Mouse (Mus musculus) ES-Bruce4 (cell line): Measurements from ENCODE around the gene Gm11099.

ENCODE experiments used
- CTCF ChIP-seq: IDR thresholded peaks from one replicate; pipeline ENCODE4 v1.8.1; 2011; ENCODE audit warnings: low read depth, low read length
- EP300 ChIP-seq: IDR thresholded peaks from 2 replicates; pipeline ENCODE4 v1.6.1; 2011; ENCODE audit warnings: low read depth, low read length; ENCODE audit not compliant: insufficient read depth

DNA sequence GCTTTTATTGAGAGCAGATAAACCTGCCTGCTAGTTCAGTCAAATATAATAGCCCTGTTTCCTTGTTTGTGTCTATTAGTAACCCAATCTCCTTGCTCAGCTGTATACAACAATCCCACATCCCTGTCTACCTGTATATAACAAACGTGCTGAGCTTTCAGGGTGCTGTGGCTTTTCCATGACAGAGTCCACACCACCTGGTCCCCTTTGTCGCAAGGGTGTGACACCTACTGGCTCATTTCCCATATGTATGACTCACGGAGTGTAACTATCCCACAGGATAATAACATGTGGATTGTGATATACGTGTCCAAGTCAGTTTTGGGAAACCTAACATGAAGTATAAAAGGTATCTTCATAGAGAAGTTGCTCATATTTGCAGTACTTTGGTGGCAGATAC is 16.8 kb upstream of the Gm11099 start:
- no peak for TF ChIP-seq CTCF
- TF ChIP-seq EP300: no peak
